Mouse (Mus musculus): Measurements from ENCODE around the gene Prox1. TPM values are rescaled to one million over a fixed set of nuclear protein-coding genes. Genes with fewer than 3 reads are reported as not detected.

The Prox1 gene
- polyA plus RNA-seq (2015; fragmentation: Nextera tagmentation; extraction: Ambion mirVana), result 2.6 and 2.8 TPM in 2 replicates

DNA sequence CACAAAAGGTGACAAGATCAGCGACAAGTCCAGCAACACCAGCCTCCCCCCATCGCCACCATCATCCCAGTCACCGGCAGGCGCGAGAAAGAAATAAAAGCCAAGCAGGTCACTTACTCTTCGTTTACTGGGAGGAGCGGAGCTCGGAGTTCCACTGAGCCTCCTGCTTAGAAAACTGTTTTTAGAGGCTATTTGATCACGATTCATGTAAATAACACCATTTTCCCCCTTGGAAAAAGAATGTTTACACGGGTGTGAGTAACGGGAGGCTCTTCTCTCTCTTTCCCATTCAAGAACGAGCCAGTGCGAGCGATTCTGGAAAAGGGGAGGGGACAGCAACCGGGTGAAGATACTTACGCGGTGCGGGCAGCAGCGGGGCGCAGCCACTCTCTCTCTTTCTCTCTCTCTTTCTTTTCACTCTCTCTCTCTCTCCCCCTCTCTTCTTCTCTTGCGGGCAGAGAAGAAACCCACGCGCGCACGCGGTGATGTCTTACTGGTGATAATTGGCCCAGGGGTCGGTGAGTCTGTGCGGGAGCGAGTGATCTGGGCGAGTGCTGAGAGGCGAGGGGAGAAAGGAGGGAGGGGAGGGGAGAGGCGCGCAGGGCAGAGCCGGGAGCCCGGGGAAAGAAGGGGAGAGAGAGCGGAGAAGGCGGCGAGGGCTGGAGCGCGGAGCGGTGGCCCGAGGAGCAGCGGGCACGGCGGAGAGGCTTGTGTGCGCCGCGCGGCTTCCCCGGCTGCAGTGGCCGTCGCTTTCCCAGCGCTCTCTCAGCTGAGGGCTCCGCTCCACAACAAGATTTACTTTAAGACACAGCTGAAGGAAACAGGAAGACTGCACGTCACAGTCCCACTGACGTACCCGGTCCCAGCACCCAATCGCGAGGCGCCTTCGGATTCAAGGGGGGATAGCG is at the start of gene Prox1:
Prox1 (minus strand) TSS at position 804 of the 908 bp plus-strand sequence.
- Histone ChIP-seq H3K27ac (0 out of 2 replicates have a peak within 1 kb of the TSS, but pooled peaks have one; percentile 56), H3K36me3 (no peaks in the 10 kb centered on the region), H3K4me1 (replicated peaks) (peaks cover 32% of the 10 kb centered on the region), H3K4me3 (replicated peaks) (peak within 1 kb of the TSS; percentile 64), H3K4me2 (replicated peaks) (peak within 1 kb of the TSS; percentile 96), H3K27me3 (replicated peaks) (peaks cover 38% of the 10 kb centered on the region), H3K9me3 (no peaks in the 10 kb centered on the region), H3K9ac (peak within 1 kb of the TSS; percentile 49)
- WGBS, result under 1% methylated on average over 62 of the region's 62 CpGs
- peak; percentile 86 for ATAC-seq

DNA sequence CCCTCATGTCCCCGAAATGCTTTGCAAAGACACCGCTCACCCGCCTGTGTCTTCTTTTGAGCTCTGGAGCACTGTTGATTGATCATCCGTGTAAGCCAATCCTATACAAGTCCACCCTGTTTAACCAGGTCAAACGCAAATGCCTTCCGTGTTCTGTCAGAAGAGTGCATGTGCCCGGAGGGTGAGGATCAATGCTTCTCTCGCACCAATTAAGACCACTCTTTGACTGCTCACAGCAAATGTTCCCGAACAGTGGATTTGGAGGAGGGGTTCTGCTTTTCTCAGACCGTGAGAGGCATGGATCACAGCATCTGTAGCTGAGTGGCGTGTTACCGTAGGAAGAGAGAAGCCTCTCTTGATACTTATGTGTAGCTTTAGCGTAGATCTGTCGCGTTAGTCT is 46.1 kb upstream of the Prox1 start:
- Histone ChIP-seq H3K4me2 (replicated peaks) (no peak overlapping the region), H3K9me3 (no peaks in the 10 kb centered on the region), H3K27me3 (replicated peaks) (no peaks in the 10 kb centered on the region), H3K4me3 (replicated peaks) (no peak overlapping the region), H3K27ac (no peak overlapping the region), H3K36me3 (no peaks in the 10 kb centered on the region), H3K9ac (no peak overlapping the region), H3K4me1 (replicated peaks) (no peaks in the 10 kb centered on the region)
- no peak for ATAC-seq
- 84% methylated on average over 15 of the region's 15 CpGs for WGBS

DNA sequence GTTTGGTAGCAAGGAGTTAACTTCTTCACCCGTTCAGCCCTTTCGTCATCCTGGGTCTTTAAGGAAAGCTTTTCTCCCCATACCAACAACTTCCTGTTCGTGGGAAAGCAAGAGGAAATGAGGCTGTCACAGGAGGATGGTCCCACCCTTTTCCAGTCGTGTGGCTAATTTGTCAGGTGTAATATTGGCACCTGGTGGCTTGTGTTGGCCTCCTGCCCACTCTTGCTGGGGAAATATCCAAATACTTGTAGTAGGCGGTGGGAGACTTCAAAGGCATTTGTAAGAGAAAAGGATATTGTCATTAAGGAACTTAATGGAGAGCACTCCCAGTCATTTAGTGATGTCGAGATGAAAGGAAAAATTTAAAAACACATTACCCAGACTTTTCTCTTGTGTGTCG is 44.1 kb upstream of the Prox1 start:
- Histone ChIP-seq H3K9me3 (no peaks in the 10 kb centered on the region), H3K27ac (no peak overlapping the region), H3K4me3 (replicated peaks) (no peak overlapping the region), H3K9ac (no peak overlapping the region), H3K36me3 (no peaks in the 10 kb centered on the region), H3K27me3 (replicated peaks) (no peaks in the 10 kb centered on the region), H3K4me1 (replicated peaks) (no peaks in the 10 kb centered on the region), H3K4me2 (replicated peaks) (no peak overlapping the region)
- no peak for ATAC-seq
- WGBS, result 68% methylated on average over 7 of the region's 7 CpGs

DNA sequence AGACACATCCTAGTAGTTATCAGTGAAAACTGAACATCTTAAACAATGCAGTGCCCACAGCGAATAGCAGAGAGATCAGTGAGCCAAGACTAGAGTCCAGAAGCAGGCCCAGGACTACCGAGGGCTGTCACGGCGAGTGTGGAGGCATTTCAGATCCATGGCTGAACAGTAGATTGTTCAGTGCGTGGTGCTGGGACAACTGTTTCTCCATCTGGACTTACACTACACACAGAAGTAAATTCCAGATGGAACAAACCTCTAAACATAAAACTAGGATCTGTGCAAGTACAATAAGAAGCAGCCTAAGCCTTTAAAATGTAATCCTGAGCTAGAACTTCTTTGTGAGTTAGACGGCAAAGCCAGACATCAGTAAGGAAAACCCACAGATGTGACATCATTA is 42.7 kb upstream of the Prox1 start:
- ATAC-seq, result no peak
- Histone ChIP-seq H3K9ac (no peak overlapping the region), H3K4me1 (replicated peaks) (no peaks in the 10 kb centered on the region), H3K9me3 (no peaks in the 10 kb centered on the region), H3K4me2 (replicated peaks) (no peak overlapping the region), H3K36me3 (no peaks in the 10 kb centered on the region), H3K4me3 (replicated peaks) (no peak overlapping the region), H3K27me3 (replicated peaks) (no peaks in the 10 kb centered on the region), H3K27ac (no peak overlapping the region)
- 90% methylated on average over 6 of the region's 6 CpGs for WGBS

DNA sequence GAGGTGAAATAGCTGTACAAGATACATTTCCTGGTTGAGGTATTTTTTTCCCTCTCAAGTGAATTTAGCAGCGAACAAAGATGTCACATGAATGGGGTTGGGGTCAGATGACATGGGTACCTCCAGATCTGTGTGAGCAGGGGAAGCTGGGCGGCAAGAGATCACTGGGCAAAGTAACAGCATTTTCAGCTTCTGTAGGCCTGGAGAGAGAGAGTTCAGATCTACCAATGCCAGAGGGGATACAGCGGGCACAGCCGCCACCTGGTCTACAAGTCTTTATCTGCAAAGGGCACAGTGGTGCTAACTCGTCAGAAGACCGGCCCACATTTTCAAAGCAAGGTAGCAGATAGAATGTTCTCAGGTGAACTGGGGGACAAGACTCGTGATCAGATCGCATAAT is 36.7 kb upstream of the Prox1 start:
- Histone ChIP-seq H3K9me3 (no peaks in the 10 kb centered on the region), H3K27ac (no peak overlapping the region), H3K4me2 (replicated peaks) (no peak overlapping the region), H3K4me1 (replicated peaks) (no peaks in the 10 kb centered on the region), H3K36me3 (no peaks in the 10 kb centered on the region), H3K9ac (no peak overlapping the region), H3K27me3 (replicated peaks) (no peaks in the 10 kb centered on the region), H3K4me3 (replicated peaks) (no peak overlapping the region)
- no peak for ATAC-seq
- WGBS, result 89% methylated on average over 8 of the region's 8 CpGs

DNA sequence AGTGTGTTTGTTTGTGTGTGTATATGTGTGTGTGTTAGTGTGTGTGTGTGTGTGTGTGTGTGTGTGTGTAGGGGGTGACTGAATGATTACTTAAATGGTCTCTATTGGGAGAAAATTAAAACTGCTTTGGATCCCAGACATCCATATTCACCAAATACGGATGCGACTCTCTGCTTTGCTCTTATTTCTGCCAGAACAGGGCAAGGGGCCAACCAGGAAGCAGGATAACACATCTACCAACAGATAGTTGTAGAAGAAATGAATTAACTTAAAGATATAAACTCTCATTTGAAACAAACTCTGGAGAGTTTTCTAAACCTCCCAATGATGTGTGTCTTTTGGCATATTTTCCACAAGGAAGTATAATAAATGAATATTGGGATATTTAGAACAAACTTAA is 35.2 kb upstream of the Prox1 start:
- Histone ChIP-seq H3K4me1 (replicated peaks) (no peaks in the 10 kb centered on the region), H3K4me3 (replicated peaks) (no peak overlapping the region), H3K27ac (no peak overlapping the region), H3K9me3 (no peaks in the 10 kb centered on the region), H3K9ac (no peak overlapping the region), H3K4me2 (replicated peaks) (no peak overlapping the region), H3K36me3 (no peaks in the 10 kb centered on the region), H3K27me3 (replicated peaks) (no peaks in the 10 kb centered on the region)
- 75% methylated on average over 2 of the region's 2 CpGs for WGBS
- ATAC-seq, result no peak

DNA sequence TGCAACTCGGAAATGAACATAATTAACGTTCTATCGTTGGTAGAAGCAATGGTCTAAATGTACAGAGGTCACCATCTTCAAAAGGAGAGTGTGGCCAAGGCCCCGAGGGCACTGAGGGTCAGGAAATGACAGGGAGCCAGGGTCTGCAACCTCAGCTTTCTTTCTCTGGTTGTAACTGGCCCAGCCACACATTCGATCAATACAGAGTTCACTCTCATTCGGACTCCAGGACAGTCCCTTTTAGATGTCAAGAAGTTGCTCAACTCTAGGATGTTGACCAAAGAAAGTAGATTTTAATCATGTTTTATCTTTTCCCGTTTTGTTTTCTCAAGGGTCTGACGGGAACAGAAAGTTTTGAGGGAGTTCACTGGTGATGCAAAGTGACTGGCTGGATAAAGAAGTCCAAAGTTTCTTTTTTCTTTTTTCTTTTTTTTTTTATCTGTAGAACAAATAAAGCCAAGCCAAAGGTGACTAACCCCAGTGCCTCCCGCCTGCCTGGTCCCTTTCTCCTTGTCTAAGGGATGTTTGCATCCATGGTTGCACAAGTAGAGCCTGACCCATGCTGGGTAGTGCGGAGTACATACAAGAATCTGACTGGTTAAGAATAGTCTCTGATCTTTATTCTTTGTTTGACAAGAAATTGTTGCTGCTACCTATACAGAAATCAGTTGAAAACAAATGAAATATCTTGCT is 34.0 kb upstream of the Prox1 start:
- Histone ChIP-seq H3K9me3 (no peaks in the 10 kb centered on the region), H3K4me3 (replicated peaks) (no peak overlapping the region), H3K4me1 (replicated peaks) (no peaks in the 10 kb centered on the region), H3K9ac (no peak overlapping the region), H3K36me3 (no peaks in the 10 kb centered on the region), H3K27ac (no peak overlapping the region), H3K27me3 (replicated peaks) (no peaks in the 10 kb centered on the region), H3K4me2 (replicated peaks) (no peak overlapping the region)
- no peak for ATAC-seq
- WGBS, result 62% methylated on average over 10 of the region's 10 CpGs

DNA sequence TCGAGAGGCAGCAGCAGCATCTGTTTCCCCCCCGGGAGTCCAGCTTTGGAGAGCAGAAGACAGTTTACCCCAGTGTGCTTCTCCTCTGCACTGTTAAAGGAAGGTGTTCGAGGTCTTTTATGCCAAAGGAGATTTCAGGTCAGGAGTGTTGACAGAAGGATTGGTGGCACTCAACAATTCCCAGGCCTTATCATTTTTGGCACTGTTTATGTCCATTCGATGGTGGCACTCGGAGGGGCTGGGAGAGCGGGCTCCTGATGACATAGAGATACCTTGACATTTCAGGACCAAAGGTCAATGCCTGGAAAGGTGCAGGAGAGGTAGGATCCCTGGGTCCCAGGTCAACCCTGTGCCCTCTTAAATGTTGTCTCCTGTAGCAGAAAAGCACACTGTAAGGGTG is 31.2 kb upstream of the Prox1 start:
- Histone ChIP-seq H3K4me2 (replicated peaks) (no peak overlapping the region), H3K4me1 (replicated peaks) (no peaks in the 10 kb centered on the region), H3K9me3 (no peaks in the 10 kb centered on the region), H3K36me3 (no peaks in the 10 kb centered on the region), H3K27ac (no peak overlapping the region), H3K4me3 (replicated peaks) (no peak overlapping the region), H3K27me3 (replicated peaks) (no peaks in the 10 kb centered on the region), H3K9ac (no peak overlapping the region)
- no peak for ATAC-seq
- WGBS, result 72% methylated on average over 6 of the region's 6 CpGs

DNA sequence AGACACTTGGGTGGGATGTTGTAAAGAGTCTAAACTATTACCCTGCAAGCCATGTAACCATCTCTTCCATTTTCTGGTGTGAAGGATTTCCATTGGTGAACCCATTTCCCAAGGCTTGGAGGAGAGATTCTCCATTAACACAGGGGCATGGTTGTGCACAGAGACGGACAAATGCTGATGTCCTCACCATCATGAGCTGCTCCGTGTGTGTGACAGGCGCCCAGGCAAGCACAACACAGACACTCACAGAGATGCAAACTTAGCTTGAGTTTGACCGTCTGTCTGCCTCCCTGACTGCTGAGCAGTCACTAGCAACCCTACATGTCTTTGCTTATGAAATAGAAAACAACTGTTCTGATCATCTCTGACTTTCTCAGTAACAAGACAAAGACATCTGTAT is 30.5 kb upstream of the Prox1 start:
- Histone ChIP-seq H3K4me1 (replicated peaks) (no peaks in the 10 kb centered on the region), H3K4me3 (replicated peaks) (no peak overlapping the region), H3K27me3 (replicated peaks) (no peaks in the 10 kb centered on the region), H3K9ac (no peak overlapping the region), H3K4me2 (replicated peaks) (no peak overlapping the region), H3K36me3 (no peaks in the 10 kb centered on the region), H3K27ac (no peak overlapping the region), H3K9me3 (no peaks in the 10 kb centered on the region)
- WGBS, result 91% methylated on average over 4 of the region's 4 CpGs
- no peak for ATAC-seq

DNA sequence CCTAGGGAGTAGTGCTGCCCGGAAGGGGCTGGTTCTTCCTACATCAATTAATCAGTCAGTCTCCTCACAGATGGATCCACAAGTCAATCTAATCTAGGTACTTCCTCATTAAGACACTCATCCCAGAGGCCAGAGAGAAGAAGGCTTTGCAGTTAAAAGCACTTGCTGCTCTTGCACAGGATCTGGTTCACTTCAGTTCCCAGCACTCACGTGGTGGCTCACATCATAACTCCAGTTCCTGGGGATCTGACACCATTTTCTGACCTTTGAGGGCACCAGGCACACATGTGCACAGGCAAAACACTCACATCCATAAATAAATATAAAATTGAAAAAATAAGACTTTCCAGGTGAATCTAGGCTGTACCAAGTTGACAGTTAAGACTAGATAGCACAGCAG is 27.7 kb upstream of the Prox1 start:
- no peaks in the 10 kb centered on the region for H3K4me1 ChIP-seq (replicated peaks)
- no peaks in the 10 kb centered on the region for H3K36me3 ChIP-seq
- H3K9me3 ChIP-seq, result no peaks in the 10 kb centered on the region
- ATAC-seq, result no peak
- H3K9ac ChIP-seq, result no peak overlapping the region
- no peaks in the 10 kb centered on the region for H3K27me3 ChIP-seq (replicated peaks)
- H3K4me2 ChIP-seq (replicated peaks), result no peak overlapping the region
- WGBS, result 78% methylated on average over 2 of the region's 2 CpGs
- H3K4me3 ChIP-seq (replicated peaks), result no peak overlapping the region
- H3K27ac ChIP-seq, result no peak overlapping the region

DNA sequence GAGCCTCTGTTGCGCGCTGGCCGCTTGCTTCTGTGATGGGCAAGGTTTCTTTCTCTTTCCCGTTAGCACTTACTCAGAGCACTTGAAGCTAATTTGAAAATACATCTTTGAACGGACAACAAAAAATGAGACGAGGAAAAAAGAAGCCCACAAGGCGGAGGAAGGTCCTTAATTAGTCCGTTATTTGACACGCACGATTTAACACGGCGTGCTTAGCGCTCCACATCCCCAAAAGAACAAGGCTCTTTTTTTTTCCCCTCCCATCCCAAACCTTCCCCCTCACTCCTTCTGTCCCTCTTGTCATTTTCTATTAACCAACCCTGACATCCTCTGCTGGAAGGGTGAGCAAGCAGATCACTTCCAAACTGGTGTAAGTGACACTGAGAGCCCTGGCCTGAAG is 21.5 kb upstream of the Prox1 start:
- Histone ChIP-seq H3K4me2 (replicated peaks) (no peak overlapping the region), H3K9ac (no peak overlapping the region), H3K9me3 (no peaks in the 10 kb centered on the region), H3K4me3 (replicated peaks) (no peak overlapping the region), H3K27ac (no peak overlapping the region), H3K36me3 (no peaks in the 10 kb centered on the region), H3K4me1 (replicated peaks) (peaks cover 3% of the 10 kb centered on the region; the same call in 1 of the 2 replicates), H3K27me3 (replicated peaks) (no peaks in the 10 kb centered on the region)
- 83% methylated on average over 13 of the region's 13 CpGs for WGBS
- ATAC-seq, result no peak

DNA sequence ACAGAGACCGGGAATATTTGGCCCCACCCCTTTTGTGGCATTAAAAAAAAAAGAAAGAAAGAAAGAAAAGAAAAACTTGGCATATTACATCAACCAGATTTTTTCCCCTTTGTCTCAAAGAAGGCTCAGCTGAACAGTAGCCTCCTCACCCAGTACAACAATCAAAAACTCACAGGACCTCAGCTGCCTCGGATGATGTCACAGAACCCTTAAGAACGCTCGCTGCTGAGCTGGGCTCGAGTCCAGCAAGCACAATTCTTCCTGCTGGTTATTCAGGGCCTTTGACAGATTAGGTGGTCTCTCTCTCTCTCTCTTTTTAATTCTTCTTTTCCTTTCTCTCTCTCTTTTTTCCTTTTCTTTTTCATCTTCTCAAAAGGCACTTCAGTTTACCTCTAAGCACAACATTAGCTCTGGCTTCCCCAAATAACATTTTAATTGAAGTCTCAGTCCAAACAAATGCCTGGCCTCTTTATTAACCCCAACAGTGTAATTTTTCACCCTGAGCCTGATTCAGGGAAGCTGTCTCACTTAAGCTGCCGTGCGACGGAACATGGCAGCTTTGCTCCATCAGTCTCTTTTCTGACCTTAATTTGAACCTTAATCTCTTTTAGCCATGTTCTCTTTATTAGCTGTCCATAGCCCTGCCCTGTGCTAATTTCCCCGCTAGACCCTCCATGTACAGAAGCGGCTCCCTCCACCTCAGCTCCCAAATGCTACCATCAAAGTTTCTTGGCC is 19.9 kb upstream of the Prox1 start:
- no peak overlapping the region for H3K4me3 ChIP-seq (replicated peaks)
- no peaks in the 10 kb centered on the region for H3K36me3 ChIP-seq
- no peaks in the 10 kb centered on the region for H3K27me3 ChIP-seq (replicated peaks)
- no peak overlapping the region for H3K9ac ChIP-seq
- no peak overlapping the region for H3K27ac ChIP-seq
- peaks cover 3% of the 10 kb centered on the region; the same call in 1 of the 2 replicates for H3K4me1 ChIP-seq (replicated peaks)
- 31% methylated on average over 10 of the region's 10 CpGs for WGBS
- no peak overlapping the region for H3K4me2 ChIP-seq (replicated peaks)
- ATAC-seq, result no peak
- no peaks in the 10 kb centered on the region for H3K9me3 ChIP-seq

Measured in intestine, embryonic 15.5 days (tissue).